Mouse (Mus musculus) olfactory bulb, adult 2 months (tissue): ENCODE measurements around the gene Kif13a.

Source experiments
- CTCF ChIP-seq: fragments of 200-500 bp; IDR thresholded peaks from 2 replicates; pipeline ENCODE4 v1.5.1; 2012; ENCODE audit warnings: low read depth, mild to moderate bottlenecking, low read length, moderate library complexity; ENCODE audit not compliant: insufficient read depth
- POLR2A ChIP-seq: fragments of 200-500 bp; IDR thresholded peaks from 2 replicates; pipeline ENCODE4 v1.6.1; 2012; ENCODE audit warnings: mild to moderate bottlenecking, low read depth, low read length, moderate library complexity; ENCODE audit not compliant: insufficient read depth

GRCm38 (mm10) chr13:46975031-46975551 lies 45.4 kb upstream of the Kif13a start:
- no peak for TF ChIP-seq POLR2A
- TF ChIP-seq CTCF: no peak
